ENCODE assay signal across 21 mouse cellular contexts in genomic region chr10:108743759-108744158, GRCm38 (mm10). TPM values are rescaled to one million over a fixed set of nuclear protein-coding genes. Genes with fewer than 3 reads are reported as not detected.
"Had no signal": no experiment of that assay in that cellular context is flagged by ENCODE, and none has a peak within 500 bp of the region (broad histone marks: within the 10 kb centered on the region; RNA-seq: fewer than 3 reads in every experiment).

No protein-coding gene starts in this region.

- ATAC-seq: hindbrain, embryonic 16.5 days; inflammation-experienced regulatory T-cells, adult 6 months; intestine, embryonic 15.5 days; intestine, postnatal 0 days had no signal

- DNase-seq: gastrocnemius, adult 2 months; gastrocnemius, postnatal 10 days; gastrocnemius, postnatal 25 days; heart, adult 18-20 months; heart, postnatal 10 days; heart, postnatal 4 days; kidney, adult 18-20 months; kidney, adult 8-10 months; kidney, postnatal 10 days; kidney, postnatal 25 days; kidney, postnatal 4 days; liver; liver, embryonic 13.5 days had no signal

RNA-seq across cellular contexts. Expression of gene Gm5136, which starts 43.8 kb away (rescaled TPM):
- total RNA-seq: gastrocnemius, adult 2 months; gastrocnemius, postnatal 10 days; gastrocnemius, postnatal 25 days; gastrocnemius, postnatal 4 days; granulocyte monocyte progenitor cell, adult 5-6 weeks; heart, adult 18-20 months; heart, adult 8-10 months; heart, postnatal 10 days; heart, postnatal 25 days; heart, postnatal 4 days had no signal
